Mouse (Mus musculus) MEL-GATA-1-ER (cell line): Measurements from ENCODE around the gene Gpr87.
"Not testable (repeated sequence)": the region's sequence is repeated elsewhere in the genome, so short reads cannot be mapped to it uniquely, and the experiment has no call there.

ENCODE experiments used
- DNase-seq: peaks from one replicate; pipeline ENCODE4 v3.0.0-alpha.2; 2012; ENCODE audit warnings: low read depth; ENCODE audit errors: extremely low read depth

Gene Gpr87

DNA sequence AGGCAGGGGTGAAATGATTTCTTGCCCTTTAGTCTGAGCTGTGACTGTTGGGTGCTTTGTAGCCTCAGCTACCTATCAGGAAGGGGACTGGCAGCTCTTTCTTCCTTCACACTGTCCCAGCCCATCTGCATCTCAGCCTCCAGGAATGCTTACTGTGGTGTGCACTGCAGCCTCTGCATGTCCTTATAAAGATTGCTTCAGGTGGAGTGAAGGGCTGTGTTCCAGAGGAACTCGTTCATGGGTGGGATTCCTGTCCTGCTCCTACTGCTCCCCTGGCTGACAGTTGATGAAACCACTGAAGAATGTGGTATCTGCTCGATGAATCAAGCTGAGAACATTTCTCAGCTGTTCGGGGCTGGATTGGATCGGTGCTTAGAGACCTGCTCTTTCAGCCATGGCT, 7.6 kb downstream of the Gpr87 start:
- DNase-seq = no peak

- no peak for DNase-seq
Measured at GRCm38 (mm10) chr3:59185662-59186061, 9.2 kb downstream of the Gpr87 start.

DNA sequence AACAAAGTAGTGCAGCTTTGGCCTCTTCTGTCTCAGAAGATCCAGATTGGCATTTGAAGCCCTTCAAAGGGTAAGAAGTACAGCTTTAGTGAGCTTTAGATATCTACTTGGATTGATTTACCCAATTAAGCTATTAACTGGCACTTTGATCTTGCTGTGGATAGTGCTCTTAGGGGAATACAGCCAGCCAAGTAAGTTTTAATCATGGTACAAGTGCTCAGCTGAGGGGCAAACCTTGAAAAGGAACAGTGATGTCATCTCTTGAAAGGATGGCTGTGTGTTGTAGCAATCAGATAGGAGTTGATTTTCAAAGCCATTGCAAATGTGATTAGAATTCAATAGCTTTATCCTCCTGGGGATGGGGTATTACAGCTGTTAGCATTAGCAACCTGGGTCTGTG, 12.8 kb downstream of the Gpr87 start:
- DNase-seq = no peak

DNA sequence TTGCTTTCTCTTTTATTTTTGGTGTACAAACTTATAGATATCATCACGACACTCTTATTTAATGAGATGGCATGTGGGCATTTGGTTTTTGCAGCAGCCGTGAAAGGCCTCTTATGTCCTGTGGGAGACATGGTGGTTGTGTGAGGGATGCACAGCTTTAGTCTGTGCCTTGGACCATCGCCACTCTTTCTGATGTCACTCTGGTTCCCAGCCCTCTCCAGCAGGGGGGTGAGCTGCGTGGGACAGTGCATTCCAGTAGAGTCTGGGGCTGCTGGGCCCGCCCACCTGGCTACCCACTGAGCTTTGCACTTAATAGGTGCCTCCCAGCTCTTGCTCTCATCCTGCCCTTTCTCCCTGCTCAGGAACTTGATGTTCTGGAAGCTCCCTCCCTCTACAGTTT, 13.8 kb downstream of the Gpr87 start:
- no peak for DNase-seq

- DNase-seq = no peak
Measured at GRCm38 (mm10) chr3:59176871-59177270, 18.0 kb downstream of the Gpr87 start.

- no peak for DNase-seq
Measured at GRCm38 (mm10) chr3:59175234-59175633, 19.7 kb downstream of the Gpr87 start.

DNA sequence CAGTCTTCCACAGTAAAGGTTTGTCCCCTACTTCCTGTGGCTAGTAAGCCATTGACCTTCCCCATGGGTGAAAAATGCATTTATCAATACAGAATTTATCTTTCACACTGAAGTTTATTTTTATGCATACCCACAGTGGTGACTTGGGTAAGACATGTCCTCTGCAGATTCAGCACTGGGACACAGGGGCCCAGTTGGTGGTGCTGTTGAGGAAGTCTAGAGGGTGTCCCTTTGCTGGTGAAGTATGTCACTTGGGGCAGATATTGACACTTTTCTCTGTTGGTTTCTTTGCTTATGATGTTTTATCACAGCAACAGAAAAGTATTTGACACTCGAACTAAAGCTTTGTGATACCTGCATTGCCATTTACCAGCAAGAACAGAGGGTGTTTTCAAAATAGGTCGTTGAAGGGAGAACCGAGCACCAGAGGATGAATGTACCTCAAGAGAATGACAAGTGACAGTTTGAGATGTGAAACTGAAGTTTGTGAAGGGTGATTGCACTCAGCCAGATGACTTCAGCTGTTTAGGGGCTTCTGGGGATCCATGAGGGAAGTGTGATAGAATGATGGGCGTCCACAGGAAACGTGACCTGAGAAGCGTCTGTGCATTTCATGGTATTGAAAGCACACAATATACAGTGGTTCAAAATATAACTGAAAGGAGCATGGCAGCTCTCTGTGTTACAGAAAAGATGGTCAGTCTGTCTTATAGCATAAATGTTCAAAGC, 20.3 kb downstream of the Gpr87 start:
- DNase-seq = no peak

DNA sequence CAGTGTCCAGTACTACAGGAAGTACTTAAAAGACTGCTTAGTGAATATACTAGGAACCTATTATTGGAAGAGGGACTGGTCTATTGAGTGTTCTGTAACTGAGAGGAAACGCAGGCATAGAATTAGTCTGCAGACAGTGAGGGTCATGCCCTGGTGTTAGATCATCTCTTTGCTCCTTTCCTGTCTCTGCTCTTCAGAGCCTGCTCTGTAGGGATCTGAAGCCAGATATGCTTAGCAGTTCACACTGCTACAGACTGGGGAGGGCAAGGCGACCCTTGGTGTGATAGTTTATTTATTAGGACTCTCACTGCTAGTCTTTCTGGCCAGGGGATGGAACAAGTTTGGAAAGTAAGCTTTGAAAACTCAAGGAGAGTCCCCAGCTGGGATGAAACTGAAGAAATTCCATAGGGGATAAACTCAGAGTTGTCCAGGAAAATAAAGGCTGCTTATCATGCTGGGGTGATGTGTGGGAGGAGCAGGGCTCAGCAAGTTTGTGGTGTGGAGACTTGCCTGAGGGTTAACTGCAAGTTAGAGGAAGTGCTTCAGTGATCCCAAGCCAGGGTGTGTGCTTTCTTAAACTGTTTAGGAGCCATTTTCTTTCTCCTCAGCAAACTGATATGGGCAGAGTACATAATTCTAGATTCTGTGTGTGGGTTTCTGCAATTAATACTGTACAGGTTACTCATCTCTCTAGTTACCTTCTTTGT, 24.8 kb downstream of the Gpr87 start:
- DNase-seq = no peak

DNA sequence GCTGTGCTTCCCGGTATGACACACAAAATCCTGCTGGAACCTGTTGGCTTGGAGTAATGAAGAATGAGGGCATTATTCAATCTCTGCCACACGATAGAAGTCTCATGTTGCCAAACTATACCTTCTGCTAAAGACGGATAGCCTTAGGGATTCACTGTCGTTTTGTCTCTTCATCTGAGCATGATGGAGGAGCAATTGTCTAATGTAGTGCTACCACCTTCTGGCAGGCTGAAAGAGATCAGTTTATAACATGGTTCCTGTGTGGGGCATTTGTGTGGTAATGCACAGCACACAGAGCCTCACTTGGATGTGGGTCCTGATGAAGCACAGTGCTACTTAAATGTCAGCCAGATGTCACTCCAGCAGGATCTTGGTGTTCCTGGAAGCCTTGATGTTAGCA, 25.7 kb downstream of the Gpr87 start:
- no peak for DNase-seq

DNA sequence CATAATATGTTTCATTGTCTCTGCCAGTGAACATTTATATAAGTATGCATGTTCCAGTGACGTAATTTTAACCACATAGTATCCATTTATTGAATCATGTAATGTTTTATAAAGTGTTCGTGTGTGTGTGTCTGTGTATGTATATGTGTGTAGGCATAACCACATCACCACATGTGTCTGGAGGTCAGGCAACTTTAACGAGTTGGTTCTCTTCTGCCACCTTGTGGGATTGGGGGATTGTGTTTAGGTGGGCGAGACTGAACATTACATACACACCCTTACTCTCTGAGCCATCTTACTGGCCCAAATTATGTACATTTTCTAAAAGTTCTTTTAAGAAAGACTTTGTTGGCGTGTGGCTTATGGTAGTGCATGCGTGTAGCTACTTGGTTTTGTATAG, 26.4 kb downstream of the Gpr87 start:
- no peak for DNase-seq

- no peak for DNase-seq
Measured at GRCm38 (mm10) chr3:59167417-59168054, 27.4 kb downstream of the Gpr87 start.

GRCm38 (mm10) chr3:59160465-59160864, 34.4 kb downstream of the Gpr87 start:
- no peak for DNase-seq

- DNase-seq = no peak
Measured at GRCm38 (mm10) chr3:59157048-59157447, 37.9 kb downstream of the Gpr87 start.

- DNase-seq = no peak
Measured at GRCm38 (mm10) chr3:59155404-59155803, 39.5 kb downstream of the Gpr87 start.

DNA sequence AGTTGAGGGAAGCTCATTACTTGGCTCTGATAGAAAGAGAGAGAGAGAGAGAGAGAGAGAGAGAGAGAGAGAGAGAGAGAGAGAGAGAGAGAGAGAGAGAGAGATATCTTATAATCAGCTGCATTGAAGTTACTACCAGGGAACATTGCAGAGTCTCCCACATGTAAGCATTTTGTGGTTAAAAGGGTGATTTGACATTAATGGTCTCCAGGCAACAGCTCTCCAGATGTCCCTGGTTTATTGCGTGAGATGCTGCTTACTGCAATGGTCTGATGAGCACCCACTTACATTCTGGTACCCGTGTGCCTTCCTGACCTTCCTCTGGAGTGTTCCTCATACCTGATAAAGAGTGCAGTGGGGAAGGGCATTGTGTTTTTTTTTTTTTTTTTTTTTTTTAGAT, 40.0 kb downstream of the Gpr87 start:
- no peak for DNase-seq

DNA sequence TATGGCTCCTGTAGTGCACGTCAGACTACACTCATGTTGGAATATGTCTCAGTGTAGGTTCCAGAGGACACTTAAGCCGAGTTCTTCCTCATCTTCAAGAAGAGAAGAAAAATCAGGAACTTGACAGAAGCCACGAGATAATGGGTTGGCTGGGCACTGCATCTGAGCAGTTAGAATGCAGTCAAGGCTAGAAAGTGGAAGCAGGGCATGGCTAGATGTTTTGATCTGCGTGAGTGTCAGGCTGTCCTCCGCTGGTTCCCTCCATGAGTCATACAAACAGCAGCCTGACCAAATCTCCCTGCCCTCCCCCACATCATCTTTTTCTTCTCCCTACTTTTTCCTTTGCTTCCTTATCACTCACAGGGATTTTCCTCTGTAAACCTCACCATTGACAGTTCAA, 41.5 kb downstream of the Gpr87 start, which contains the start of gene P2ry14:
P2ry14 (minus strand) TSS at position 195 of the 400 bp plus-strand sequence.
- DNase-seq = peak; percentile 86

- DNase-seq = no peak
Measured at GRCm38 (mm10) chr3:59150624-59151023, 44.3 kb downstream of the Gpr87 start.

GRCm38 (mm10) chr3:59149646-59150045, 45.3 kb downstream of the Gpr87 start:
- peak; percentile 66 for DNase-seq

- DNase-seq = no peak
Measured at GRCm38 (mm10) chr3:59145194-59145593, 49.7 kb downstream of the Gpr87 start.

DNA sequence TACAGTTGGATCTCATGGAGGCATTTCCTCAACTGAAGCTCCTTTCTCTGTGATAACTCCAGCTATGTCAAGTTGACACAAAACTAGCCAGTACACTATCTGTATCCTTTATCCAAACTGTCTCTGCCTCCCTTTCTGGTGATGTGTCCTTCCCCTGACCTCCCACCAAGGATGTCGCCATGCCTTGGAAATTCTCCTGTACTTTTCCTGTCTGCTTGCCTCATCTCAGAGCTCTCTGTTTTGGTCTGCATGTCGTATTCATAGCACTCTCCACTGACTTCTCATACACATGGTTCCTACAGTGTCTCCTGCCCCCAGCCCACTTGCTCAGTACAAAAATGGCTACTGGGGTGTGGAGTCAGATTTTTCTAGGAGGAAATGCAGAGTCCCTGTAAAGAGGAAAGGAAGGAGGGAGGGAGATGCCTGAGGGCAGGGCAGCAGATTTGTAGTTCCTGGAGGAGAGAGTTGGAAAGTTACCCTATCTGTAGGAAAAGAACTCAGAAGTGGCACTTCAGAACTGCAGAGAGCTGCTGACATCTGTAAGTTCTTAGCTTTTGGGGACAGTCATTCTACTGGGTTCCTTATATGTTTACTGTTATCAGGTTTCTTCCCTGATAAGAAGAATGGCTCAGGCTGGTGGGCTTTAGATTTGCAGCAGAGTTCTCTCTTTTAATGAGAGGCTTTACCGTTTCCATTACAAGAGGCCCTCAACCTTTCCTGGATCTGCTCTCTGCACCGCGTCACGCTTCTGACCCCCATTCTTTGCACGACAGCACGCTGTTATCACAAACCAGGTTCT, 53.2 kb downstream of the Gpr87 start:
- DNase-seq = no peak

DNA sequence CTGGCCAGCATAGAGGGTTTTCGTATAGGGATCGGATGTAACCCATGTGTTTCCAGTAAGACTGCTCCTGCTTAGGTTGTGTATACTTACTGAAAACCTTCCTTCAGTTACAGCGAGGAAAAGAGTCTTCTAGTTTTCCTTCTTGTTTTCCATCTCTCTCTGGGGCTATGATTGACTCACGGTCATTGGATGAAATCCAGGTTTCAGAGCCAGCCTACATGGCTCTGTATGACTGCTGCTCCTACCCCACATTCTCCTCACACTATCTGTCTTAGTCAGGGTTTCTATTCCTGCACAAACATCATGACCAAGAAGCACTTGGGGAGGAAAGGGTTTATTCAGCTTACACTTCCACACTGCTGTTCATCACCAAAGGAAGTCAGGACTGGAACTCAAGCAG, 54.0 kb downstream of the Gpr87 start:
- DNase-seq = not testable (repeated sequence)

GRCm38 (mm10) chr3:59140115-59140514, 54.8 kb downstream of the Gpr87 start:
- DNase-seq = no peak
